Mouse (Mus musculus) 3T3-L1 (cell line): ENCODE measurements around the gene Mfn1.

ENCODE experiments used
- DNase-seq: peaks from one replicate; pipeline ENCODE4 v3.0.0-alpha.2; 2015; ENCODE audit warnings: low read depth, low spot score

Gene Mfn1

DNA sequence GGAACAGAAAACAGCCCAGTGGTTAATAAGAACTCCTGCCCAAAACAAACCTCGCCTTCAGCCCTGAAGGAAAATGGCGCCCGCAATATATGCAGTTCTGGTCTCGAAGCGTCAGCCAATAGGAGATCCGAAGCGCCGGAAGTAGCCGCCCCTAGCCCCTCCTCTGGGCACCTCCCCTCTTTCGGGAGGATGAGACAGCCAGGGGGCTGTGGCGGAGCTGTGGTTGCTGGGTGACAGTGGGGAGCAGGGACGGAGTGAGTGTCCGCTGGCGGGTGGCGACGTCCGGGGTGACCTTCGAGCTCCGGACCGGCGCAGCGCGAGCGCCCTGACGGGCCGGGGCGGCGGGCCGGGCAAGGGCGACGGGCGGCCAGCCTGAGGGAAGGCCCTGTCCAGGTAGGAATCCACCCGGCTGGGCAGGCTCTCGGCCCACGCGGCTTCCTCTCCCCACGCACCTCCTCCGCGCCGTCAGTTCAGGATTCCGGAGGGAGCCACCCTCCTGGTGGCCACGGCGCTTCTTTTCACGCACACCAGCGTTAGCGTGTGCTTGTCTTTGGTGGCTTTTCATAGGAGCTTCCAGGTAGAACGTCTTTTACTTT is at the start of gene Mfn1:
Gene Mfn1 (plus strand): TSS at position 163 of the 596 bp plus-strand sequence.
- peak; percentile 98 for DNase-seq

DNA sequence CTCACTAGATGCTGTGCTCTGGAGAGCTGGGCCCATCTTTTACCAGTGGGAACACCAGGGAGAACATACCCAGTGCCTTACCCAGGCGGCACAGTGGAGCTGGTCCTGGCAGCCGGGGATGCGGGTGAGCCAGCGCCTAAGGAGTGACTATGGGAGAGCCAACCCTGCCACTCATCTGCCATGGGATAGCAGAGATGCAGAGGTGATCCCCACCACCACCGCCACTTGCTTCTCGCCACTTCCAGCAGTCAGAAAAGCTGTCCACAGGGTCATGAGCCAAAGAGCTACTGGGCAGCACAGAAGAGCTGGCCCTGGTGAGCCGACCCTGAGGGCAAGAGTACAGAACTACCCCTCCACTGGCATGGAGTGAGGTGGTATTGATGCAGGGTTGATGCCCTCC is 49.3 kb upstream of the Mfn1 start:
- DNase-seq: no peak

DNA sequence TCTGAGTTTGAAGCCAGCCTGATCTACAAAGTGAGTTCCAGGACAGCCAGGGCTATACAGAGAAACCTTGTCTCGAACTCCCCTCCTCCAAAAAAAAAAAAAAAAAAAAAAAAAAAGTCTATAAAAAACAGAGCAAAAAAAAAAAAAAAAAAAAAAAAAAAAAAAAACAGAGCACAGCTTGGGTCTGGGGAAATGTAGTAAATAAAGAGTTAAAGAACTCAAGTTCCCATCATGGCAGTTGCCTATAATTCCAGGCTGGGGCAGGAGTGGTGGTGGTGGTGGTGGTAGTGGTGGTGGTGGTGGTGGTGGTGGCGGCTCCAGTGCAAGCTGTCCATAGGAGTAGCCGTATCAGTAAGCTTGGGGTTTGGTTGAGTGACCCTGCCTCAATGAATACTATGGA is 46.2 kb upstream of the Mfn1 start:
- DNase-seq: no peak

DNA sequence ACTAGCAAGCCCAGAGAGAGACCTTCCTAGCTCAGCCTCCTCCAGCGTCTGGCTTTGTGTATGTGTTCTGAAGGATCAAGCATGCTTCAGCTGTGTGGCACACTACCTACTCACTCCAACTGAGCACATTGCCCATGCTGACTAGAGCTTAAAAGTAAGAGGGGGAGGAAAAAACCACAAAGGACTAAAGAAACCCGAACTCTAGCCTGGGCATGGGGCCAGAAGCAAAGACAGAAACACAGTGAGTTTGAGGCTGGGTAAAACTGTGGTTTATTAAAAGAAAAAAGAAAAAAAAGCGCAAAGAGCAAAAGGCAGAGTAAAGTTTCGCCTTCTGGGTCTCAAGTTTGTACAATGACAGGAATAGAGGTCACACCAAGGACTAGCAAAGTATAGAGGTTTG is 42.7 kb upstream of the Mfn1 start:
- peak; percentile 86 for DNase-seq

DNA sequence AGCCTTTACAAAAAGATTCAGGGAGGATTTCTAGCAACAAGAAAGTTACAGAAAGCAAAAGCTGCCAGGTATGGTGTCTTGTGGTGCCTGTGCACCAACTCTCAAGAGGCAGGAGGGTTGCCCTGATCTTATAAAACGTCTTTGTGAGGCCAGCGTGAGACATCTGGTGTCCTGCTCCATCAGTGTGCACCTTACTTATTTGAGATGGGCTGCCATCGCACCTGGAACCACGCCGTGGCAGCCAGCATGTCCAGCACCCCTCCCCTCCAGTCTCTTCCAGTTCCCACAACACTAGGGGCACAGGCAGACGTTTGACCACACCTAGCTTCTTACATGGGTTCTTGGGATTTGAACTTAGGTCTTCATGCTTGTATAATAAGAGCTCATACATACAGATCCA is 41.1 kb upstream of the Mfn1 start:
- DNase-seq: no peak

DNA sequence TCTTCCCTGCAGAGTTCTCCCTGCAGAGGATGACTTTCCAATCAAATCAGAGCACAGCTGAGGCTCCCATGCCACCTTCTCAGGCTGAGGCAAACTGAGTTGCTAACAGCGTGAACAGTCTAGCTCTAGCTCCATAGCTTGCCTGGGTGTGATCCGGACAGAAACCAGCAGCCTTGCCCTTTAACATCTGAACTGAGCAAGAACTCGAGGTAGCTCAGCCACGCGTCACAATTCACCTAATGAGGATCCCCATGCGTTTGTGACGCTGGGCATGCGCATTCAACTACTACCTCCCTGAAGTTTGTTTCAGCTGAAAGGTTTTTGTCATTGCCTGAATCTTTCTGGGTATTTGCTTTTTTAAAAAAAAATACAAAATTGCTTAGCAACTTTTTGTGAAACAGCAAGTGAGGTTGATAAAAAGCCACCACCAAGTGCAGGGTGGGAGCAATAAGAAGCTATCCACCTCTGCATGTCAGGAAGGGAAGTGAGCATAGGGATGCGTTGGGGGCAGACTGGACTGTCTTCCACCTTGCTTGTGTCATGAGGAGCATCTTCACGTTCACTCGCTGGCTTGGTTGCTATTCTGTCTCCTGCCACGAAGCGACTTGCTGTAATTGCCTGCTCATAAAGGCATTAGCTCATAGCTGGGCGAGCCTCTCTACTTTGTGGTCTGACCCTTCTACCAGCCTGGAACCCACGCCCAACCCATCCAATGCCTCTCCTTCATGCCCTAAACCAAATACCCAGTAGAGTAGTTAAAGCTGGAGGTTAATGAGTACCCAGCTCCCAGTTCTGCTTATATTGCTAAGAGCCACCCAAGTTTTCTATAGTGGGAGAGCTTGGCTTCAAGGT is 39.0 kb upstream of the Mfn1 start:
- DNase-seq: no peak

DNA sequence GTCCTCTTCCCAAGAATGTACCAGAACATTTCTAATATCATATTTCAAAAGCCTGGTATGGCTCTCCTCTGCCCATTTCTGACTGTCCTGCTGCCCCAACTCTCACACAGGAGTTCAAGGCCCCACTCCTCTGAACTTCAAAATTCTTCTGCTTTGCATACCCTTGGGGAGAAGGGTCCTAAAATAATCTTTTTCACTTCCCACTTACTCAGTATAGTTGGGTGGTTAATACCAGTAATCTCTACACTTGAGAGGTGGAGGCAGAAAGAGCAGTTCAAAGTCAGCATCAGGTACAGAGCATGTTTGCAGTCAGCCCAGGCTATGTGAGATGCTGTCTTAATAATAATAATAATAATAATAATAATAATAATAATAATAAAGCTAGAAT is 38.3 kb upstream of the Mfn1 start:
- DNase-seq: no peak

DNA sequence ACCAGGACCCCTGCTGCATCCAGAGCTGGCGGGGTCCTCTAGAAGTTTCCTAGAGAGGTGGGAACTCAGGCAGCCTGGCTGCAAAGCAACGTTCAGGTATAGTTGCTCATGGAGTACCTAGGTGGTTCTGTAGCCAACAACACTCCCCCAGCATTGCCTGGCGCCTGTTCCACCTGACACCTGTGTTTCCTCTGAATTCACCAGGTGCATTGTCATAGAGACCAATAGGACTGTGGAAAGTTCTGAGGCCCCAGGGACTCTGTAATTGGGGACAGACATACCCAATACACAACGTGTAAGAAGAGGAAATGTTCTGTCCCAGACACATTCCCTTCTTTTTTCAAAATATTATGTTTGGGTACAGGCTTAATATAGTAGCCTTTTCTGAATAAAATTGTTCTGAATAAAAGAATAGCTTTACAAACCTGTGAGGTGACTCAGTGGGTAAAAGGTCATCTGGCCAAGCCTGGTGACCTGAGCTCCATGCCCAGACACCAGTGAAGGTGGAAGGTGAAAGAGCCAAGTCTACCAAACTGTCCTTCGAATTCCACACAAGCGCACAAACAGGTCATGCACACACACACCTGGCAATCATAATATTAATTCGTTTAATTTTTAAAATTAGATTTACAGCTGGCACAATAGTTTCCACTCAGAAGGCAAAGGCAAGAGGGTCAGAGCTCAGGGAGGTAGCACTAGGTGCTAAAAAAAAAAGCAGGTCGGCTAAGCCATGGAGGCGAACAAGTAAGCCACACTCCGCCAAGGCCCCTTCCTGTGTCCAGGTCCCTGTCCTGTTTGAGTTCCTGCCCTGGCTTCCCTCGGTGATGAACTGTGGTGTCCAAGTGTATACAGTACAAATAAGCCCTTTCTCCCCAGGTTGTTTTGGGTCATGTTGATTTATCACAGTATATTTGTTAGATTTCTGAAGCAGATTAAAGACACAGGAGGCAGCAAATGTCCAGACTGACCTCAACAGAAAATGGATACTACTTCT is 36.9 kb upstream of the Mfn1 start, which contains the start of gene Kcnmb3:
Gene Kcnmb3 (minus strand): TSS at position 135 of the 994 bp plus-strand sequence.
- DNase-seq: no peak

DNA sequence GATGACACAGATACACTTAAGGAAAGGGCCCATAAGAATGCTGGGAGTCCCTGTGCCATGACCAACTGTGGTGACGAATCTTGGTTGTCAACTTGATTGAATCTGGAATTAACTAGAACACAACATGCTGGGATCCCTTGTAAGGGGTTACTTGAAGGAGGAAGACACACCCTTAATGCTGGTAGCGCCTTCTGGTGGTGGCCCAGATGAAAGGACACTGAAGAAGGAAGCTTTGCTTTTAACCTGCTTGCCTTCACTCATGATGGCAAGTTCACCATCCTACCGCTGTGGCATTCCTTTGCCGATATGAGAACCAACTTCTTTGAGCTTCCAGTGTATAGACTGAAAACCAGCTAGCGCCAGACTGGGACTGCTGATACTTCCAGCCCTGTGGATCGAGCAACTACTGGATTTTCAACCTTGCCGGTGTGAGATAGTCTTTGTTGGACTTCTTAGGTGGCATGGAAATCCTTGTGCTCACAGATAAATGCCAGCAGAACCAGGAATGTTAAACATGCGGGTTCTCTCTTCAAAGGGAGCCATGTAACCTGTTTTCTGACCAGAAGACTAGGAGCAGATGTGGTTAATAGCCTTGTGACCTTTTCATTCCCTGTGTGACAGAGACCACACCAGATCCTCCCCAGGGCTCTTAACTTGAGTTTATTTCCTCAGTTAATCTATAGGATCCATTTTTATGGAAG is 34.7 kb upstream of the Mfn1 start:
- DNase-seq: no peak

DNA sequence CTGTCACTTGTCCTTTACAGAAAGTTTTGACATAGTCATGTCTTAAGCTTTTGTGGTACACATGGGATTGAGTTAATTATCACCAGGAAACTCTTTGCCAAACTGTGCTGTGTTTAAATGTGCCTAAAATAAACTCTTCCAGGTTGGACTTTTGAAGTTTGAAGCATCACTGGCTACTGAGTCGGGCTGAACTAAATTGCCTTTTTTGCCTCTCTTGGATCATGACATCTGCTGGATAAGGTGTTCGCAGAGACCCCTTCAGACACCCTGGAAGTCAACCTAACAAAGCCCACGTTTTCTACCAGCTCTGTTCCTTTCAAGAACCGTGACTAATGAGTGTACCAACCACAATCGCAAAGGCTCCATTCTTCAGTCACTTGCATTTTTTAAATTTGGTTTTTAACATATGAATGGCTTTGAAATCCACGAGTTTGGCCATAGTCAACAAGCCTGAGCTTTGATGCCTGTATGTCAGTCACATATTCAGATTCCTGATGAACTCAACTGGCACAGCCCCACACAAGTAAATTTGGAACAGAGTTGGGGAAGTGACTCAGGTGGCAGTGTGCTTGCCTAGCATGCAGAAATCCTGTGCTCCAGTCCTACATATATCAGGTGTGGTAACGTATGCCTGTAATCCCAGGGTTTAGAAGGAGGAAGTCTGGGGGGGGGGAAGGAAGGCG is 34.0 kb upstream of the Mfn1 start:
- DNase-seq: peak; percentile 35

DNA sequence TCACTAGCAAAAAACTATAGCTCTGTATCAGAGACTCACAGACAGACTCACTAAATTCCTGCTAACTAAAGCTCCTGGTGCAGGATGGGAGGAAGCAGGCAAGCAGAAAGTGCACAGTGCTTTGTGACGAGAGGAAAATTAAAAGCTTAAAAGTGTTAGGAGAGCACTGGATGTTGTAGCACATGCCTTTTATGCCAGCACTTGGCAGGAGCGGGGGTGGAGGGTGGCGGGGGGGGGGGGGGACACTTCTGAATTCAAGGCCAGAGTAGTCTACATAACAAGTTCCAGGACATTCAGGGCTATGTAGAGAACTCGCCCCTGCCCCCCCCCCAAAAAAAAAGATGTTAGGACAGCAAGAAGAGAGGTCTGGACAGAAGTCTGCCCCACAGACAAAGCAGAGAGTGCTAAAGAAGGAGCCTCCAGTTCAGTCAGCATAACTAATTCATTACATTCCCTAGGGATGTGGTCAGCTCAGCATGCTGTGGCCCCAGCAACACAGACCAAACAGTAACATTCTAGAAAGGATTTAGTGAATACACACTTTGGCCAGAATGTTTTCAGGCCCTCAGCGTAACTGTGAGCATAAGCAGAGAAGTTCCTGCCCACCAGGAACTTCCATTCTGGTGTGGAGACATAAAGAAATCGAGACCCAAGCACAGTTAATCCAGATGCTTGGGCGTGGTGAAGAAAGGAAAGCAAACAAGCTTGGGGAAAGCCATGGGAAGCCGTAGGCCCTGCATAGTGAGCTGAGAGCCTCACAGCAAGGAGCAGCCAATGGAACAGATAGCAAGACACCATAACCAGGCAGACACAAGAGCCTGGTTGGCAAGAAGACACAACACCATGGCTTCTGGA is 33.2 kb upstream of the Mfn1 start:
- DNase-seq: peak; percentile 81

DNA sequence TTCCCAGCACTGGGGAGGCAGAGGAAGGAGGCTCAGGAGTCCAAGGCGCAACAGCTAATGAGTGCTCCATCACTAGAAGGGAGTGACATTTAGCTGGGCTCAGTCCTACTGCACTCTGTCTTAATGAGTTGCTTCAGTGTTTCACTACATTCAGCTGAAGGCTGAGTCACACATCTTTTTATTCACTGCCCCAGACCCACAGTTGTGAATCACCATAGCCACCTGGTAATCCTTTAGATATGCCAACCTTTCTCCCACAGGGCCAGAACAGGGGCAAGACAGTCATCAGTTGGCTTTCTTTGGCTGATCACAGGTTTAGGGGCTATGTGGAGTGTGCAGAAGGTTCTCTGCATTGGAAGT is 32.6 kb upstream of the Mfn1 start:
- peak; percentile 89 for DNase-seq

DNA sequence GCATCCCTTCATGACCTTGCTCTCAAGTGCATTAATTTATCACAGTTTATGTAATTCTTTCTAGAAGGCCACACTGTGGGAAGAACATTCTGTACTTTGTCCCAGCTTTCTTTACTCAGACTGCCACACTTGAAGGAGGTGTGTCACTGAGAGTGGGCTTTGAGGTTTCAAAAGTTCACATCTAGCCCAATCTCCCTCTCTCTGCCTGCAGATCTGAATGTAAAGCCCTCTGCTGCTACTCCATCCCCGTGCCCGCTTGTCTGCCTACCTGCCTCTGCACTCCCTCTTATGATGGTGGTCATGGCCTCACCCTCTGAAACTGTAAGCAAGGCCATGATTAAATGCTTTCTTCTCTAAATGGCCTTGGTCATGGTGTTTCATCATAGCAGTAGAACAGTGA is 28.9 kb upstream of the Mfn1 start:
- no peak for DNase-seq

DNA sequence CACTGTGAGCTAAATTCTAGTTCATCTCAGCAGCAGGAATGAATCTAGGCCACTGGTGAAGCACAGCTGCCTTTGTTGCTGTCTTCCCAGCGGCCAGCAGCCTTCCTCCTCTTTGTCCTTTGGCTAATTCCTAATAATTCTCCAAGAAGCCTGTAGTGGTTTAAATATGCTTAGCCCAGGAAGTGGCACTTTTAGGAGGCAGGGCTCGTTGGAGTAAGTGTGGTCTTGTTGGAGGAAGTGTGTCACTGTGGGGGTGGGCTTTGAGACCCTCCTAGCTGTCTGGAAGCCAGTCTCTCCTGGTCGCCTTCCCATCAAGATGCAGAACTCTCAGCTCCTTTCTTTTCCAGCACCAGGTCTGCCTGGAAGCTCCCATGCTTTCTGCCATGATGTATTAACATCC is 23.4 kb upstream of the Mfn1 start:
- no peak for DNase-seq

DNA sequence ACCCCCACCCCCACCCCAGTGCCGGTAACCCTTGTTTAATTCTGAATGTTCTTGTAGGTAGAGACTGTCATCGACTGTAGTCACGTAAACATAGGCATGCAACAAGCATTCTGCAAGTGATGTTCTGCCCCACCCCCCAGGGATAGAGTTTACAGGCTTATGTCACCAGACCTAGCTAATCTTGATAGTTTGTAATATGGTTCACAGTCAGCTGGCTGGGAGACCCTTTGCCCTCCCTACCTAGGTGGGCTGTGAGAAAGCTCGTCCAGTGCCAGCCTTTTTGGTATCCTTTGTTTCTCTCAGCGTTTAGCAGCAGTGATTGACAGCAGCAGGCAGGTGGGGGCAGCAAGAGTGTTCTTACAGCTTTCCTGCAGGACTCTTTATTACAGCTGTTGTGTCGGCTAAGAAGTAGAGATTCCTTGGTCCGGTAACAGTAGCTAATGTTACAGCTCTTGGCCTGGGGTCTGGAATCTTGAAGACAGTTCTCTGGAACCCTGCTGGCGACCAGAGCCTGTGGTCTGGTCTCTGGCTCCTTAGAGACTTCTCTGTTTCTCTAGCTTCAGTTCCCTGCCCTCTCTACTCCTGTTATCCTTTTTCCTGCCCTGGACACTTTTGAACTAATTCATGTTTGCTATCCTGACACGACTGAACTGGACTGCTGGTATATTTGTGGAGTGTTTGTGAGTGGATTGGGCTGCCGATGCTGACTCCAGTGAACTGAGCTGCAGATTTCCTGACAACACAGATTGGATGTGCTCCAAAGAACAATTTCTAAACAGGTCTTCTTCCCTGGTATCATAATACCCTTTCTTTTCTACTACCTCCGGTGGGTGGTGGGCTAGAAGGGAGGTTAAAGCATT is 22.7 kb upstream of the Mfn1 start:
- no peak for DNase-seq

DNA sequence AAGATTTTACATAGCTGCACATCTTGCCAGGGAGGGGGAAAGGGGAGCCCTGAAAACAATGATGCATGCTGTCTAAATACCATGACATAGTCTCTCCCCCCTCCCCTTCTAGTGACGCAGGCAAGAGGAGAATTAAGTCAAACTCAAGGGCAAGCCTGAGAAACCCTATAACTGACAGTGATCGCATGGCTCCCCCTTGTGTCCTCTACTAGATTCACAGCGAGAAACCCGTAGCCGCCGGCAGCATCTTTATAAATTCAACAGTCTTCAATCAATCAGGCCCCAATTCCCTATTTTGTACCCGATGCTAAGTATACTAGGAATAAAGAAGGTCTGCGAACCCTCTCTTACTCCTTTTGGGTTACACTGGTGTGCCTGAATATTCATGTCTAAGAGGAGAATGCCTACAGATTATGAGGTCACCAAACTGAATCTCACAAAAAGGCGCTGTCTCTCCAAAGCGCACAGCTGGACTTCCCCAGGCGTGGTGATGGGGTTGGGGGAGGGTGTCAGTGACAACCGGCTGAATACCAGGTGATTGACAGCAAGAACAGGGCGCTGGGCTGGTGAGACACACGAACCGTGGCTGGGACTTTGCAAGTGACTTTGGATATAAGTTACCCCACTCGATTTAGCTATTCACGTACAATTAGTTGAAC is 20.5 kb upstream of the Mfn1 start:
- DNase-seq: peak; percentile 89

DNA sequence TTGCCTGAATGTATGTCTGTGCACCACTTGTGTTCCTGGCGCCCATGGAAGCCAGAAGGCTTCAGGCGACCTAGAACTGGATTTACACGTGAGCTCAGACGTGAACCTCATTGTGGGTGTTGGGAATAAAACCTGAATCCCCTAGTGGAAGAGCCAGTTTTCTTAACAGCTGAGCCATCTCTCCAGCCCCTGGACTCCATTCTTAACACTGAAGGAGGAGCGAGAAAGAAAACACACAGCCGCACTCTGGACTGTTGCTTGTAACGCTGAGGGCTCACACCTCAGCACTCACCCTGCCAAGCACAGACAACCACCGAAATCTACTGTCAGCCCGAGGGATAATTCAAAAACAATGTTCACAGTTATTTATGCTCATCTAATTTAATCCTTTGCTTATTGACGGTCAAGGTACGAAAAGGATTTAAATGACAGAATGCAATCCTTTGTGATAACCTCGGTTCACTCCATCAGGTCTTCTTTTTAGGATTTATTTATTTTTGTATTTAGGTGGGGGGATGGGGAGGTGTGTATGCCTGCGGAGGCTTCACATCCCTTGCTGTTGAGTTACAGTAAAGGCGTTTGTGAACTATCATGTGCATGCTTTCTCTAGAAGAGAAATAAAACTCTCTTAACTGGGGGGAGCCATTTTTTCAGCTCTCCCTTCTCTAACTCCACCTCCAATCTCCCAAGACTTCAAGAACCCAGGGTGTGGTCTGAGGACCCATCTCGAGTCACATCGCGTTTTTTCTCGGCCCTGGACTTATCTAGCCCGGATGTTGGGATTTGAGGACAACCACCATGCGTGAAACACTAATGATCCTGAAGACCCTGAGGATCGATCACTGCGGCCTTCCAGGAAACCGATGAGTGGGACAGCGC is 19.5 kb upstream of the Mfn1 start, which contains the start of gene Zfp639:
Gene Zfp639 (plus strand): TSS at position 764 of the 879 bp plus-strand sequence.
- peak; percentile 41 for DNase-seq
